Mouse (Mus musculus) spleen, adult 12 weeks (tissue): ENCODE measurements around the gene N4bp2l1.

Experiments used
- DNase-seq: peaks from one replicate; pipeline ENCODE4 v3.0.0; 2022; ENCODE audit warnings: low spot score

N4bp2l1 gene

GRCm38 (mm10) chr5:150598202-150599119 is 1.5 kb upstream of the N4bp2l1 start:
- no peak for DNase-seq

- DNase-seq: peak; percentile 44
Observed at GRCm38 (mm10) chr5:150595366-150596016, 1.5 kb downstream of the N4bp2l1 start.

- no peak for DNase-seq
Observed at GRCm38 (mm10) chr5:150594649-150595339, 2.2 kb downstream of the N4bp2l1 start.

GRCm38 (mm10) chr5:150593756-150594648 is 3.0 kb downstream of the N4bp2l1 start:
- peak; percentile 53 for DNase-seq

- DNase-seq: peak; percentile 43
Observed at GRCm38 (mm10) chr5:150592904-150593755, 3.9 kb downstream of the N4bp2l1 start.

- DNase-seq: no peak
Observed at GRCm38 (mm10) chr5:150592186-150592903, 4.6 kb downstream of the N4bp2l1 start.

- DNase-seq: no peak
Observed at GRCm38 (mm10) chr5:150589945-150590344, 7.0 kb downstream of the N4bp2l1 start.

- no peak for DNase-seq
Observed at GRCm38 (mm10) chr5:150584337-150584729, 12.7 kb downstream of the N4bp2l1 start.

GRCm38 (mm10) chr5:150583622-150584336 is 13.2 kb downstream of the N4bp2l1 start:
- no peak for DNase-seq

- no peak for DNase-seq
Observed at GRCm38 (mm10) chr5:150583181-150583580, 13.8 kb downstream of the N4bp2l1 start.

- DNase-seq: no peak
Observed at GRCm38 (mm10) chr5:150581180-150581579, 15.8 kb downstream of the N4bp2l1 start.

- DNase-seq: no peak
Observed at GRCm38 (mm10) chr5:150578613-150579171, 18.3 kb downstream of the N4bp2l1 start.

GRCm38 (mm10) chr5:150576832-150577231 is 20.2 kb downstream of the N4bp2l1 start:
- no peak for DNase-seq

- DNase-seq: no peak
Observed at GRCm38 (mm10) chr5:150574885-150575284, 22.1 kb downstream of the N4bp2l1 start.

GRCm38 (mm10) chr5:150574403-150574802 is 22.6 kb downstream of the N4bp2l1 start:
- no peak for DNase-seq

GRCm38 (mm10) chr5:150570496-150571219 is 26.3 kb downstream of the N4bp2l1 start:
- DNase-seq: no peak

GRCm38 (mm10) chr5:150566971-150567370 is 30.0 kb downstream of the N4bp2l1 start:
- DNase-seq: no peak

- no peak for DNase-seq
Observed at GRCm38 (mm10) chr5:150566226-150566625, 30.8 kb downstream of the N4bp2l1 start.
